Mouse (Mus musculus) liver, embryonic 14.5 days (tissue): Measurements from ENCODE around the gene BC005537. TPM values are rescaled to one million over a fixed set of nuclear protein-coding genes. Genes with fewer than 3 reads are reported as not detected.

Experiments used
- ATAC-seq: fragments of 200-750 bp; cut with Nextera tagmentation; 2 replicates; pipeline ENCODE4 v1.8.0; 2017; ENCODE audit warnings: moderate number of reproducible peaks, mild to moderate bottlenecking, moderate library complexity; ENCODE audit not compliant: insufficient read depth
- DNase-seq, 3 experiments: peaks; one replicate each; pipeline ENCODE4 v3.0.0-alpha.2; 2012 to 2013; ENCODE audit warnings: low read depth in 3 of 3, low spot score in 3 of 3
- H3K27ac ChIP-seq: fragments of 300-500 bp; sonication (generic); 2 replicates; pipeline ENCODE4 v1.5.1; 2014; ENCODE audit warnings: moderate library complexity, mild to moderate bottlenecking, control low read depth, inconsistent platforms
- H3K27me3 ChIP-seq: fragments of 300-500 bp; sonication (generic); 2 replicates; pipeline ENCODE4 v1.6.1; 2014; ENCODE audit warnings: mild to moderate bottlenecking, low read length, moderate library complexity; ENCODE audit not compliant: control insufficient read depth, insufficient read depth
- H3K36me3 ChIP-seq: fragments of 300-500 bp; sonication (generic); replicated peaks from 2 replicates; pipeline ENCODE4 v1.6.1; 2014; ENCODE audit warnings: low read depth; ENCODE audit not compliant: control insufficient read depth, insufficient read depth
- H3K4me1 ChIP-seq, 2 experiments: fragments of 200-500 bp in 1 of 2; fragments of 300-500 bp in 1 of 2; sonication (generic) in 1 of 2; replicated peaks; 2 replicates each; pipeline ENCODE4 v1.6.1; 2012 to 2014; ENCODE audit warnings: antibody characterized with exemption in 1 of 2, inconsistent platforms in 1 of 2, low read length in 1 of 2; ENCODE audit not compliant: control insufficient read depth in 2 of 2, insufficient read depth in 2 of 2
- H3K4me2 ChIP-seq: fragments of 300-500 bp; sonication (generic); 2 replicates; pipeline ENCODE4 v1.6.1; 2014; ENCODE audit warnings: low read depth, mild to moderate bottlenecking, control low read depth, moderate library complexity
- H3K4me3 ChIP-seq, 2 experiments: fragments of 200-500 bp in 1 of 2; fragments of 300-500 bp in 1 of 2; sonication (generic) in 1 of 2; 2 replicates each; pipeline ENCODE4 v1.5.1; 2012 to 2014; ENCODE audit warnings: low read depth in 2 of 2, low read length in 2 of 2, mild to moderate bottlenecking in 2 of 2, control low read depth in 1 of 2, inconsistent platforms in 1 of 2, moderate library complexity in 1 of 2; ENCODE audit not compliant: insufficient read depth in 1 of 2
- H3K9ac ChIP-seq: fragments of 300-500 bp; sonication (generic); replicated peaks from 2 replicates; pipeline ENCODE4 v1.6.1; 2014; ENCODE audit warnings: mild to moderate bottlenecking, control low read depth, moderate library complexity
- H3K9me3 ChIP-seq: fragments of 300-500 bp; sonication (generic); 2 replicates; pipeline ENCODE4 v1.6.1; 2016; ENCODE audit warnings: low read length, mixed read lengths; ENCODE audit not compliant: control insufficient read depth
- CTCF ChIP-seq: IDR thresholded peaks from 2 replicates; pipeline ENCODE4 v1.5.1; 2016; ENCODE audit warnings: antibody characterized with exemption, low read depth, control low read depth
- EP300 ChIP-seq: IDR thresholded peaks from 2 replicates; pipeline ENCODE4 v1.6.1; 2016; ENCODE audit warnings: antibody characterized with exemption, low read depth
- WGBS: fragments of 180-500 bp; shearing (Covaris S2); extraction: QIAGEN DNeasy Blood & Tissue Kit; methylation state at CpG from one replicate; pipeline ENCODE4 v1.1.7; 2014; ENCODE audit not compliant: insufficient replicate concordance; 5-methylcytosine and 5-hydroxymethylcytosine counted together
- polyA plus RNA-seq, 2 experiments: library from polyadenylated mRNA; depleted of rRNA in 1 of 2; stranded (reverse) in 1 of 2; unstranded in 1 of 2; fragments of >200 nt; fragmentation: Nextera tagmentation in 1 of 2; extraction: Ambion mirVana in 1 of 2; gene quantifications; 2 replicates each; pipeline versions ENCODE4 v1.2.1 to v1.2.3; 2012 to 2014

BC005537 gene
- polyA plus RNA-seq, 2 experiments = 13.7 to 33.5 TPM

DNA sequence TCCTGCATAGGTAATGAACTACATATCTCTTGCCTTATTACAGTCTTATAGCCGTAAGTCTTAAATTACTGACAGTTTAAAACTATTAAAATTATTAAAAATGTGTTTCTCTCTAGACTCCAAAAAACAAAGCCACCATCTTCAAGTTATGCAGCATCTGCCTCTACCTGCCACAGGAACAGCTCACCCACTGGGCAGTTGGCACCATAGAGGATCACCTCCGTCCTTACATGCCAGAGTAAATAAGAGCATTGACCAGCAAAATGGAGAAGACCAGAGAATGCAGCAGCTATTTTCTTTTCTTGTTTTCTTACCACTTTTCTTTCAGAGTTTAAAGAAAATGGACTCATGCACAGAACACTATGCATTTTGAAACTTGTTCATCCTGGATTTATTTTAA is 11.1 kb downstream of the BC005537 start:
- H3K4me1 ChIP-seq = no peaks in the 10 kb centered on the region
- no peak overlapping the region for H3K4me2 ChIP-seq
- no peak for TF ChIP-seq EP300
- TF ChIP-seq CTCF = no peak
- peaks cover 80% of the 10 kb centered on the region for H3K36me3 ChIP-seq
- no peak overlapping the region for H3K27ac ChIP-seq
- DNase-seq (no peak), ATAC-seq (no peak)
- H3K9ac ChIP-seq = no peak overlapping the region
- H3K4me3 ChIP-seq = no peak overlapping the region
- no peaks in the 10 kb centered on the region for H3K9me3 ChIP-seq
- H3K27me3 ChIP-seq = no peaks in the 10 kb centered on the region
- WGBS = 90% methylated on average over 2 of the region's 2 CpGs

DNA sequence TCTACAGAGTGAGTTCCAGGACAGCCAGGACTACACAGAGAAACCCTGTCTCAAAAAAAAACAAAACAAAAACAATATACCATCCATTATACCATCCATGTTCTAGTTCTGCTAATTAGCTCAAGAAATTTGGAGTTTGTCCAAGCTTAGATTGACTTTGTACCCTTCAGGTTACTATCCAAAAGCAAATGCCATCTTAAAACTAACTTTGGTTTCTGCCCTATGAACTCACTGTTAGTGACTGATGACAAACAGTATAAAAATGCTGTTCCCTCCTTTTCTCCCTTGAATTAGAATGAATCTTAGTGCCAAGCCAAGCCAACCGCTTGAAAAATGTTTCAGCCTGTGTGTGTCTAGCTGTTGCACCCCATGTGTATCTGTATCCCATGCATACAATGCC is 13.2 kb downstream of the BC005537 start:
- no peak overlapping the region for H3K4me2 ChIP-seq
- ATAC-seq = no peak
- H3K4me3 ChIP-seq = no peak overlapping the region
- no peak overlapping the region for H3K27ac ChIP-seq
- H3K27me3 ChIP-seq = no peaks in the 10 kb centered on the region
- 88% methylated on average over 1 of the region's 1 CpGs for WGBS
- H3K9me3 ChIP-seq = no peaks in the 10 kb centered on the region
- H3K36me3 ChIP-seq = peaks cover 61% of the 10 kb centered on the region
- DNase-seq = no peak
- TF ChIP-seq CTCF = no peak
- no peak for TF ChIP-seq EP300
- H3K9ac ChIP-seq = no peak overlapping the region
- H3K4me1 ChIP-seq = no peaks in the 10 kb centered on the region

DNA sequence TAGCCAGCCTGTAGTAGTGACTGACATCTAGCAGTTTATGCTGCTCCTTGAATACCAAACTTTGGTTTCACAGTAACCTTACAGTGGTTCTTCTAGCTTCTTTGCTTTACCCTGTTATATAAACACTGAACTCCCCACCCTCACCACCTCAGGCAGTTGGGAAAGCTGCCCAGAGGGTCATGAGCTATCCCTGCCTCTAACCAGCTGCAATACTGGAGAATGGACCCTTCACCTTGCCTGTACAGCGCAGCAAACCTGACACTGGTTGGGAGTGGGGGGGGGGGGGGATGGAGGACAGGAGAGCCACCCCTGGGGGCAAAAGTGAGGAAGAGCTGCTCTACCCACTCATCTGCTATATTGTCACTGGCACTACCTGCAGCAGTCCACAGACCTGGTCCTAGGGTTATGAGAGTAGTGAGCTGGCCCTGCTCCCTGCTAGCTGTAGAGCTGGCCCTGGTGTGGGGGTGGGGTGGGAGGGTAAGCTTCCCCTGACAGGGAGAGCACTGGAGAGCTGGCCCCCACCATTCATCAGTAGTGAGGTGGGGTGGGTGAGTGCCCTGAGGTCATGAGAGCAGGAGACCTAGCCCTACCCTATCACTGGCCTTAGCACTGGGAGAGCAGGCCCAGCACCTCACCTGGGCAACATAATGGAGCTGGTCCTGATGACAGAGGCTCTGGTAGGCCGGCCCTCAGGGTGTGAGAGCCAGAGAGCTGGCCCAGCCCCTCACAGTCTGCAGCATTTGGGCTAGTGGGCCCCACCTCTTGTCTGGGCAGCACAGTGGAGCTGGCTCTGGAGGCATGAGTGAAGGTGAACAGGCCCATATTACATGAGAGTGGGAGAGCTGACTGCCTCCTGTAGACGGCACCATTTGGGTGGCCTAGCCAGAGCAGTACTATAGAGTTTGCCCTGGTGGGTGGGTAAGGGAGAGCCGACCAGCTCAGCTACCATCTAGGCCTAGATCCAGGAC is 15.0 kb downstream of the BC005537 start:
- Histone ChIP-seq H3K36me3 (peaks cover 43% of the 10 kb centered on the region), H3K27me3 (no peaks in the 10 kb centered on the region), H3K9me3 (no peaks in the 10 kb centered on the region), H3K4me1 (no peaks in the 10 kb centered on the region), H3K4me2 (no peak overlapping the region), H3K27ac (no peak overlapping the region), H3K9ac (no peak overlapping the region), H3K4me3 (no peak overlapping the region)
- DNase-seq (no peak), ATAC-seq (peak; percentile 62)
- TF ChIP-seq CTCF (no peak), EP300 (no peak)
- WGBS = 65% methylated on average over 4 of the region's 4 CpGs

DNA sequence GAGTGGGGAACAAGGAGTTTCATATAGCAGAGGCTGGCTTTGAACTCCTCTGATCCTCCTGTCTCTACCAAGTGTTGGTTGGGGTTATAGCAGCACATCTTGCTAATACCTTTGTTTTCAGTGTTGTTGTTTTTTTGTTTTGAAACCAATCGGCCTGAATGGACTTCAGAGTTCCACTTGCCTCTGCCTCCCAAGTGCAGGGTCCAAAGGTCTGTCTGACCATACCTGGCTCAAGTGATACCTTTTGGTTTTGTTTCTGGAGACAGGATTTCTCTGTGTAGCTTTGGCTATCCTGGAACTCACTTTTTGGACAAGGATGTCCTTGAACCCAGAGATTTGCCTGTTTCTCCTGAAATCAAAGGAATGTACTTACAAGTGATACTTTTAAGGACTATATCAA is 18.5 kb downstream of the BC005537 start:
- TF ChIP-seq CTCF = no peak
- TF ChIP-seq EP300 = no peak
- ATAC-seq (no peak), DNase-seq (no peak)
- H3K27me3 ChIP-seq = no peaks in the 10 kb centered on the region
- H3K4me3 ChIP-seq = no peak overlapping the region
- H3K9ac ChIP-seq = no peak overlapping the region
- H3K4me1 ChIP-seq = no peaks in the 10 kb centered on the region
- H3K27ac ChIP-seq = no peak overlapping the region
- no peak overlapping the region for H3K4me2 ChIP-seq
- peaks cover 11% of the 10 kb centered on the region for H3K36me3 ChIP-seq
- 56% methylated on average over 1 of the region's 1 CpGs for WGBS
- H3K9me3 ChIP-seq = no peaks in the 10 kb centered on the region

DNA sequence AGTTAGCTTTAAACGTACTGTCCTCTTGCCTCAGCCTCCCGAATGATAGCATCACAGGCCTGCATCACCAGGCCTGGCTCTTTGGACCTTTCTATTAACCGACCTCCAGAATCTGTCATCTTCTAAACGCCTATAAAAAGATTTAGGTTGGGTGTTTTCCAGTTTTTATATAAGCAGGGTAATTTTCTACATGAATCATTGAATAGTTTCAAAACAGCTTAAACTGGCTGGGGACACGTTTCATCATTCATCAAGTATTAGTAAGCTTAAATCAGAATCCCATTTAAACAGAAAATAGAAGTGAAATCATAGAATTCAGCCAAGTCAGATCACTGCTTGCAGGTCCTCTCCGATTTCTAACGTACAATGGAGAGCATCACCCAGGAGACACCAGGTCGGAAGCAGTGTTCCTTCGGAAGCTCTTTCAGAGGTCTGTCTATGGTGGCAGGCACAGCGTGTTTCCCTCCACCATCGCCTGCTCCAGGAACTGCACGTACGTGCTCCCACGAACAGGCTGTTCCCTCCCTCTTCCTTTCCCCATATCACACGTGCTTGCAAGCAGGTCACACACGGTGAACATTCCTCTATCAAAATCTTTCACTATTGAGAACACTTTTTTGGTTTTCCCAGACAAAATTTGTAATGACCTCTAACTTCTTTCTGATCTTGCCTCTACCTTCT is 21.3 kb downstream of the BC005537 start:
- no peak for TF ChIP-seq EP300
- no peak for TF ChIP-seq CTCF
- no peaks in the 10 kb centered on the region for H3K9me3 ChIP-seq
- no peak overlapping the region for H3K27ac ChIP-seq
- ATAC-seq (no peak), DNase-seq (no peak)
- H3K4me3 ChIP-seq = no peak overlapping the region
- no peaks in the 10 kb centered on the region for H3K4me1 ChIP-seq
- H3K27me3 ChIP-seq = no peaks in the 10 kb centered on the region
- WGBS = 79% methylated on average over 16 of the region's 16 CpGs
- H3K36me3 ChIP-seq = no peaks in the 10 kb centered on the region; the same call in 1 of the 2 replicates
- no peak overlapping the region for H3K4me2 ChIP-seq
- no peak overlapping the region for H3K9ac ChIP-seq
